Mouse (Mus musculus): ENCODE measurements around the gene Acat2. TPM values are rescaled to one million over a fixed set of nuclear protein-coding genes. Genes with fewer than 3 reads are reported as not detected.
"Not testable (repeated sequence)": the region's sequence is repeated elsewhere in the genome, so short reads cannot be mapped to it uniquely, and the experiment has no call there.

Acat2 gene
- polyA plus RNA-seq, 1 experiment = 50.6 TPM

DNA sequence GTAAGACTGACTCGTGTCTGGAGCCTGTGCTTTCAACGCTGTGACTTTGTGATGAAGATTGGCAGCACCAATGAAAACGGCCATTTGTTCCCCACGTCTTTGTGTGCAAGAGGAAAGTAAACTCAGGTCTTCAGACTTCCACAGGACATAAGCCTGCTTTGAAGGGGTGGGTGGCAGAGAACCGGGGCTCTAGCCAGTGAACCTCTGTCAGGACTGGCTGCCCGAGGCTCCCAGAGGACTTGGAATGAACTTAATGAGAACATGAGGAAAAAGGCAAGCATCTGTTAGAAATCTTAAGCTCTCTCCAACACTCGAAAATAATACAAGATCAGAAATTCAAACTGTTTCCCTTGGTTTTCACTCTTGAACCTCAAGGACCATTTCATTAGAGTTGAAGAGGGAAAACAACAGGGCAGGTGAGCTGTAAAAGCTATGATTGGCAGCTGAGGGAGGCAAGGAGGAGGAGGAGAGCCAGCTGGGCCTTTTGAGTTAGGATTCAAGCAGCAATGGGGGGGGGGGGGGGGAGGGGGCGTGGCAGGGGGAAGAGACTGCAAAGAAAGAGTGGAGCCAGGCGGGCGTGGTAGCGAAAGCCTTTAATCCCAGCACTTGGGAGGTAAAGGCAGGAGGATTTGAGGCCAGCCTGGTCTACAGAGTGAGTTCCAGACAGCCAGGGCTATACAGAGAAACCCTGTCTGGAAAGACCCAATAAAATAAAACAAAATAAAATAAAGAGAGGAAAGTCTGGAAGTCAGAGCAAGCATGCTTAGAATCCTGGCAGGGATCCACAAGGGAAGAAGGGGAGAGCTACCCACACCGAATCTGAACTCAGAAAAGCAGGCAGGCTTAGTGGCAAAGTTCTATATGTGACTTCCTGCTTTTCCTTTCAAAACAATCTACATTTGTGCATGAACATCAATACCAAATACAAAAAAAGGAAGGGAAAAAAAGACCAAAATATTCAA, 56.9 kb downstream of the Acat2 start:
- Histone ChIP-seq H3K27me3 (ENCODE audit: control insufficient read depth, insufficient read depth, low read length) (no peaks in the 10 kb centered on the region), H3K4me1 (ENCODE audit: control insufficient read depth, insufficient read depth, low read length) (no peaks in the 10 kb centered on the region), H3K4me3 (replicated peaks; ENCODE audit: insufficient read depth, low read depth, low read length) (no peak overlapping the region), H3K27ac (ENCODE audit: insufficient read depth, low read length) (no peak overlapping the region)
- TF ChIP-seq CTCF (IDR thresholded peaks at IDR 0.05; ENCODE audit: borderline replicate concordance, insufficient read depth, low read depth, low read length) (no peak), POLR2A (IDR thresholded peaks at IDR 0.05; ENCODE audit: borderline replicate concordance, insufficient read depth, low read length) (no peak)
- DNase-seq = no peak
- WGBS = 43% methylated on average over 11 of the region's 12 CpGs

- Histone ChIP-seq H3K27me3 (ENCODE audit: control insufficient read depth, insufficient read depth, low read length) (no peaks in the 10 kb centered on the region), H3K27ac (ENCODE audit: insufficient read depth, low read length) (no peak overlapping the region), H3K4me1 (ENCODE audit: control insufficient read depth, insufficient read depth, low read length) (no peaks in the 10 kb centered on the region), H3K4me3 (replicated peaks; ENCODE audit: insufficient read depth, low read depth, low read length) (no peak overlapping the region)
- WGBS = 94% methylated on average over 6 of the region's 6 CpGs
- TF ChIP-seq POLR2A (IDR thresholded peaks at IDR 0.05; ENCODE audit: borderline replicate concordance, insufficient read depth, low read length) = no peak
- TF ChIP-seq CTCF (IDR thresholded peaks at IDR 0.05; ENCODE audit: borderline replicate concordance, insufficient read depth, low read depth, low read length) = no peak
- no peak for DNase-seq
These were observed 58.3 kb downstream of the Acat2 start for GRCm38 (mm10) chr17:12902291-12902690.

DNA sequence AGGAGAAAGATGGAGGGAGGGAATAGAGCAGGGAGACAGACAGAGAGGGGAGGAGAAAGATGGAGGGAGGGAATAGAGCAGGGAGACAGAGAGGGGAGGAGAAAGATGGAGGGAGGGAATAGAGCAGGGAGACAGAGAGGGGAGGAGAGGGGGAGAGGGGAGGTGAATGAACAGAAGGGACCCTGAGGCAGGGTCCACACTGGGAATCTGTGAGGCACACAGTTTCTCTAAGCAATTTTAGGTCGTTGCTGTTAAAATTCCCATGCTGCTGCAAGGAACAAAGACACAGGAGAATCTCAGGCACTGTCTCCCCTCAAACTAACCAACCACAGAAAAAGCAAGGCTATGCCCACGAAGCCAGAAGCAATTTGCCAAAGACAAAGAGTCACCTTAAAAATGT, 61.9 kb downstream of the Acat2 start:
- H3K27ac ChIP-seq (ENCODE audit: insufficient read depth, low read length); H3K4me3 ChIP-seq (replicated peaks; ENCODE audit: insufficient read depth, low read depth, low read length); H3K4me1 ChIP-seq (ENCODE audit: control insufficient read depth, insufficient read depth, low read length); DNase-seq; H3K27me3 ChIP-seq (ENCODE audit: control insufficient read depth, insufficient read depth, low read length): not testable (repeated sequence)
- 22% methylated on average over 2 of the region's 2 CpGs for WGBS

DNA sequence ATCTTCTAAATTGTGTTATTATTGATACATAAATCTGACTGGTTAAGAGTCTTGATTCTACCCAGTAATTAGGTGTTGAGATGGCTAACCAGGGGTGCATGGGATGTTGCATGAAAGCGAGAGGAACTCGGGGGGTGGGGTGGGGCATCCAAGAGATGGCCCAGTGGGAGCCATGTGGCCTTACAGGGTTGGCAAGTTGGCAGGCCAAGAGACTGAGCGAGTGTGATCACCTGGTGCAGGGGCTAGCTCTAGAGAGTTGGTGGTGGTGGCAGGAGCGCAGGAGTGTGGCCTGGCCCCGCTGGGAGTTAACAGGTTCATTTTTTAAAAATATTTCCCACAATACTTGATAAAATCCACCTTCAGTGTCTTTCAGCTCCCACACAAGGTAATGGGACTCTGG, 62.9 kb downstream of the Acat2 start:
- Histone ChIP-seq H3K4me3 (replicated peaks; ENCODE audit: insufficient read depth, low read depth, low read length) (no peak overlapping the region), H3K4me1 (ENCODE audit: control insufficient read depth, insufficient read depth, low read length) (no peaks in the 10 kb centered on the region), H3K27ac (ENCODE audit: insufficient read depth, low read length) (no peak overlapping the region), H3K27me3 (ENCODE audit: control insufficient read depth, insufficient read depth, low read length) (no peaks in the 10 kb centered on the region)
- no peak for DNase-seq
- 76% methylated on average over 5 of the region's 5 CpGs for WGBS
- TF ChIP-seq POLR2A (IDR thresholded peaks at IDR 0.05; ENCODE audit: borderline replicate concordance, insufficient read depth, low read length) (no peak), CTCF (IDR thresholded peaks at IDR 0.05; ENCODE audit: borderline replicate concordance, insufficient read depth, low read depth, low read length) (no peak)

Other genes starting within 250 kb of the Acat2 start
- gene Igf2r, start 191.1 kb downstream of the Acat2 start, polyA plus RNA-seq (2012; rRNA removed) = 18.1 and 19.7 TPM in 2 replicates
- gene Mas1, start 92.6 kb downstream of the Acat2 start, polyA plus RNA-seq (2012; rRNA removed) = 0.25 and 0.44 TPM in 2 replicates
- gene Mrgprh, start 84.7 kb downstream of the Acat2 start, polyA plus RNA-seq (2012; rRNA removed) = 0.51 and 0.62 TPM in 2 replicates
- gene Pnldc1, start 50.5 kb downstream of the Acat2 start, polyA plus RNA-seq (2012; rRNA removed) = 3.1 and 4.5 TPM in 2 replicates
- 145 and 156 TPM in 2 replicates for gene Tcp1, start 45.0 kb downstream of the Acat2 start, polyA plus RNA-seq (2012; rRNA removed)
- gene Mrpl18, start 44.4 kb downstream of the Acat2 start, polyA plus RNA-seq (2012; rRNA removed) = 80.0 and 85.6 TPM in 2 replicates
- gene Acat3, start 20.1 kb downstream of the Acat2 start, polyA plus RNA-seq (2012; rRNA removed) = 1.4 and 1.7 TPM in 2 replicates
- gene Wtap, start 33.4 kb upstream of the Acat2 start, polyA plus RNA-seq (2012; rRNA removed) = 57.6 and 57.7 TPM in 2 replicates
- 269 and 280 TPM in 2 replicates for gene Sod2, start 46.1 kb upstream of the Acat2 start, polyA plus RNA-seq (2012; rRNA removed)
- not detected in 2 replicates for gene Gpr31b, start 91.5 kb upstream of the Acat2 start, polyA plus RNA-seq (2012; rRNA removed)
- gene Tcp10b, start 100.4 kb upstream of the Acat2 start, polyA plus RNA-seq (2012; rRNA removed) = 0.62 and 0.67 TPM in 2 replicates
- not detected in 2 replicates for gene Unc93a, start 171.1 kb upstream of the Acat2 start, polyA plus RNA-seq (2012; rRNA removed)